22 mouse cellular contexts compared by ENCODE assay signal in the genomic region with DNA sequence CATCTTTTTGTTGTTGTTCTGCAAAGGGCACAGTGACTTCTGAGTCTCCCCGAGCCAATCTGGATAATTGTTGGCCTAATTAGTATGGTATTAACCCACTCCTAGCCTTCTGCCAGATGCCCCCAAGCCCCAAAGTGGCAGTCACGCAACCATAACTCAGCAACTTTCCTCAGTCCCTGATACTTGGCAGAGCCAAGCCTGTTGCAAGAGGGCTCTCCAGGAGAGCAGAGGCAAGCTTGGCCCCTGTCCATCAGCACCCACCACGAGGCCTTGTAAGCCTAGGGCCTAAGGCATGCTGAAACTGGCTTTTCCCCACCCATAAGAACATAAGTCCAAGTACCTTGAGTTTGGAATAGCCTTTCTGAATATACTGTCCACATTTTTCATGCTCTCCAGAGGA.
DNase-seq lines count a peak whose midpoint lies in the region; ATAC-seq lines count a peak whose summit lies in the region.
"Had no signal": no experiment of that assay in that cellular context is flagged by ENCODE, and none has a peak within 500 bp of the region (broad histone marks: within the 10 kb centered on the region; RNA-seq: fewer than 3 reads in every experiment).

No protein-coding gene starts in this region.

- H3K4me1 ChIP-seq in midbrain, embryonic 11.5 days (ENCODE audit: control insufficient read depth, insufficient read depth, low read length): no peaks in the 10 kb centered on the region
- H3K4me1 ChIP-seq in midbrain, embryonic 10.5 days: peaks cover 6% of the 10 kb centered on the region; the same call in 1 of the 2 replicates
- H3K4me1 ChIP-seq: embryonic facial prominence, embryonic 13.5 days; hindbrain, embryonic 15.5 days; liver, embryonic 15.5 days; lung, embryonic 15.5 days had no signal

- H3K36me3 ChIP-seq in midbrain, embryonic 11.5 days (ENCODE audit: control insufficient read depth, insufficient read depth, low read length): no peaks in the 10 kb centered on the region
- no peaks in the 10 kb centered on the region for H3K36me3 ChIP-seq in midbrain, embryonic 10.5 days
- H3K36me3 ChIP-seq: embryonic facial prominence, embryonic 13.5 days; heart, embryonic 15.5 days; hindbrain, embryonic 15.5 days; liver, embryonic 15.5 days had no signal

- H3K27me3 ChIP-seq in midbrain, embryonic 11.5 days (ENCODE audit: control insufficient read depth, insufficient read depth, low read length): no peaks in the 10 kb centered on the region
- no peaks in the 10 kb centered on the region; the same call in 1 of the 2 replicates for H3K27me3 ChIP-seq in midbrain, embryonic 10.5 days (ENCODE audit: low read depth, poor library complexity, severe bottlenecking)
- H3K27me3 ChIP-seq: embryonic facial prominence, embryonic 13.5 days; heart, embryonic 15.5 days; hindbrain, embryonic 15.5 days; liver, embryonic 15.5 days; lung, embryonic 15.5 days had no signal

- 74% methylated on average over 3 of the region's 3 CpGs for WGBS in midbrain, embryonic 11.5 days
- 71% methylated on average over 3 of the region's 3 CpGs for WGBS in midbrain, embryonic 10.5 days

- no peak overlapping the region for H3K27ac ChIP-seq in midbrain, embryonic 11.5 days (ENCODE audit: low read depth, low read length)
- no peak overlapping the region for H3K27ac ChIP-seq in midbrain, embryonic 10.5 days (replicated peaks)
- H3K27ac ChIP-seq: embryonic facial prominence, embryonic 13.5 days; heart, embryonic 15.5 days; hindbrain, embryonic 15.5 days; liver, embryonic 15.5 days; lung, embryonic 15.5 days; stomach, postnatal 0 days had no signal

- no peak overlapping the region for H3K4me2 ChIP-seq in midbrain, embryonic 11.5 days
- H3K4me2 ChIP-seq: embryonic facial prominence, embryonic 13.5 days; heart, embryonic 15.5 days; hindbrain, embryonic 15.5 days; liver, embryonic 15.5 days; lung, embryonic 15.5 days had no signal

- H3K4me3 ChIP-seq in midbrain, embryonic 11.5 days (ENCODE audit: low read depth, low read length): no peak overlapping the region
- no peak overlapping the region for H3K4me3 ChIP-seq in midbrain, embryonic 10.5 days
- H3K4me3 ChIP-seq: embryonic facial prominence, embryonic 13.5 days; heart, embryonic 15.5 days; hindbrain, embryonic 15.5 days; liver, embryonic 15.5 days; lung, embryonic 15.5 days had no signal

- no peaks in the 10 kb centered on the region for H3K9me3 ChIP-seq in midbrain, embryonic 11.5 days (ENCODE audit: control insufficient read depth, low read length)
- H3K9me3 ChIP-seq in midbrain, embryonic 10.5 days (replicated peaks): no peaks in the 10 kb centered on the region
- H3K9me3 ChIP-seq: embryonic facial prominence, embryonic 13.5 days; heart, embryonic 15.5 days; hindbrain, embryonic 15.5 days; liver, embryonic 15.5 days; lung, embryonic 15.5 days had no signal

- H3K9ac ChIP-seq in midbrain, embryonic 11.5 days (ENCODE audit: low read length): no peak overlapping the region
- H3K9ac ChIP-seq: embryonic facial prominence, embryonic 13.5 days; forebrain, postnatal 0 days; heart, embryonic 15.5 days; hindbrain, embryonic 15.5 days; liver, embryonic 15.5 days; lung, embryonic 15.5 days had no signal

- peak; percentile 11 for DNase-seq in adrenal gland, postnatal 14 days
- no peak for DNase-seq in adrenal gland, adult 18-20 months (ENCODE audit: low spot score in 2 of 2)
- peak; percentile 61 for DNase-seq in midbrain, embryonic 11.5 days (ENCODE audit: low spot score, missing footprints)
- no peak for DNase-seq in midbrain, embryonic 10.5 days (ENCODE audit: low spot score)
- DNase-seq in kidney, adult 8-10 months: peak; percentile 82 to 93
- DNase-seq in kidney, postnatal 36 days: peak; percentile 86 to 93
- no peak for DNase-seq in lung, postnatal 14 days
- no peak for DNase-seq in heart, postnatal 36 days
- DNase-seq: adrenal gland, adult 2 months; cerebellum, adult 11-12 months; forebrain, postnatal 0 days; left cerebral cortex, postnatal 4 days; liver; lung, postnatal 4 days; right cerebral cortex, postnatal 14 days; thymus, adult 2 months had no signal

- no peak for ATAC-seq in midbrain, embryonic 11.5 days (ENCODE audit: low FRiP score)
- ATAC-seq: forebrain, postnatal 0 days had no signal

- intact Hi-C loops in heart, postnatal 36 days (cut with DNase I): no loop called here

Comparison
In these comparisons a context has a peak if more than half of its experiments do, and no peak if none do; other contexts are left out.
1. DNase-seq: peak in adrenal gland, postnatal 14 days (single experiment), midbrain, embryonic 11.5 days (single experiment), kidney, adult 8-10 months (2 of 2) and kidney, postnatal 36 days (2 of 2); none in adrenal gland, adult 18-20 months (0 of 2), midbrain, embryonic 10.5 days (single experiment), lung, postnatal 14 days (single experiment) and heart, postnatal 36 days (0 of 2).